21 mouse cellular contexts compared by ENCODE assay signal in genomic region chr5:124069657-124070056, GRCm38 (mm10).
"Had no signal": no experiment of that assay in that cellular context is flagged by ENCODE, and none has a peak within 500 bp of the region (broad histone marks: within the 10 kb centered on the region; RNA-seq: fewer than 3 reads in every experiment).

No protein-coding gene starts in this region.

- H3K27me3 ChIP-seq: hindbrain, embryonic 13.5 days; hindbrain, embryonic 15.5 days; limb, embryonic 13.5 days; limb, embryonic 15.5 days; liver, embryonic 12.5 days had no signal

- H3K9me3 ChIP-seq: hindbrain, embryonic 10.5 days; hindbrain, embryonic 13.5 days; hindbrain, embryonic 15.5 days; limb, embryonic 13.5 days; limb, embryonic 15.5 days; liver, embryonic 12.5 days had no signal

- H3K9ac ChIP-seq: hindbrain, embryonic 13.5 days; hindbrain, embryonic 15.5 days; limb, embryonic 13.5 days; limb, embryonic 15.5 days; liver, embryonic 12.5 days had no signal

- H3K4me3 ChIP-seq: gastrocnemius, adult 2 months; heart, adult 2 months; hindbrain, embryonic 10.5 days; hindbrain, embryonic 13.5 days; hindbrain, embryonic 15.5 days; layer of hippocampus, adult 2 months; limb, embryonic 13.5 days; limb, embryonic 15.5 days; liver, embryonic 12.5 days had no signal

- H3K36me3 ChIP-seq: hindbrain, embryonic 10.5 days; hindbrain, embryonic 13.5 days; hindbrain, embryonic 15.5 days; limb, embryonic 13.5 days; limb, embryonic 15.5 days; liver, embryonic 12.5 days had no signal

- H3K4me2 ChIP-seq: heart, embryonic 11.5 days; hindbrain, embryonic 13.5 days; hindbrain, embryonic 15.5 days; limb, embryonic 13.5 days; limb, embryonic 15.5 days; liver, embryonic 12.5 days had no signal

- ATAC-seq: hindbrain, postnatal 0 days; liver, embryonic 12.5 days had no signal

- DNase-seq: gastrocnemius, postnatal 36 days; heart, adult 11 months; heart, adult 2 months; heart, postnatal 10 days; heart, postnatal 4 days; kidney, adult 18-20 months; kidney, adult 8-10 months; kidney, postnatal 10 days; kidney, postnatal 25 days; kidney, postnatal 4 days; left cerebral cortex, postnatal 4 days had no signal

- H3K27ac ChIP-seq: gastrocnemius, adult 2 months; heart, adult 2 months; hindbrain, embryonic 10.5 days; hindbrain, embryonic 13.5 days; hindbrain, embryonic 15.5 days; hindbrain, postnatal 0 days; layer of hippocampus, adult 2 months; limb, embryonic 13.5 days; limb, embryonic 15.5 days; liver, embryonic 12.5 days had no signal
